Mouse (Mus musculus) limb, embryonic 14.5 days (tissue): ENCODE measurements at regions not wholly inside any gene's neighbourhood (a gene's known extent, or its start where the extent isn't known, plus 50 kb on each side); places are given as distances from the start of the nearest gene placed in this dataset.

Experiments
- ATAC-seq: fragments of 200-750 bp; cut with Nextera tagmentation; 2 replicates; pipeline ENCODE4 v1.8.0; 2017; ENCODE audit warnings: low read depth, moderate number of reproducible peaks, moderate TSS enrichment; ENCODE audit not compliant: low FRiP score
- DNase-seq: peaks from one replicate; pipeline ENCODE4 v3.0.0-alpha.2; 2015; ENCODE audit warnings: low spot score
- H3K27ac ChIP-seq: fragments of 300-500 bp; sonication (generic); replicated peaks from 2 replicates; pipeline ENCODE4 v1.5.1; 2014; ENCODE audit warnings: low read depth, mild to moderate bottlenecking, low read length, moderate library complexity, mixed read lengths
- H3K27me3 ChIP-seq: fragments of 300-500 bp; sonication (generic); 2 replicates; pipeline ENCODE4 v1.6.1; 2014; ENCODE audit warnings: low read length, mixed read lengths; ENCODE audit not compliant: control insufficient read depth, insufficient read depth
- H3K36me3 ChIP-seq: fragments of 300-500 bp; sonication (generic); 2 replicates; pipeline ENCODE4 v1.6.1; 2014; ENCODE audit warnings: mild to moderate bottlenecking, low read length, moderate library complexity, mixed read lengths; ENCODE audit not compliant: control insufficient read depth, insufficient read depth
- H3K4me1 ChIP-seq: fragments of 300-500 bp; sonication (generic); 2 replicates; pipeline ENCODE4 v1.6.1; 2014; ENCODE audit warnings: antibody characterized with exemption, low read length, mixed read lengths; ENCODE audit not compliant: control insufficient read depth, insufficient read depth
- H3K4me2 ChIP-seq: fragments of 300-500 bp; sonication (generic); replicated peaks from 2 replicates; pipeline ENCODE4 v1.6.1; 2014; ENCODE audit warnings: low read depth, mild to moderate bottlenecking, low read length, moderate library complexity; ENCODE audit not compliant: severe bottlenecking
- H3K4me3 ChIP-seq: fragments of 300-500 bp; sonication (generic); replicated peaks from 2 replicates; pipeline ENCODE4 v1.5.1; 2014; ENCODE audit warnings: low read length
- H3K9ac ChIP-seq: fragments of 300-500 bp; sonication (generic); 2 replicates; pipeline ENCODE4 v1.6.1; 2014; ENCODE audit warnings: mild to moderate bottlenecking, low read depth, low read length, moderate library complexity; ENCODE audit not compliant: severe bottlenecking
- H3K9me3 ChIP-seq: fragments of 300-500 bp; sonication (generic); 2 replicates; pipeline ENCODE4 v1.6.1; 2016; ENCODE audit warnings: low read length; ENCODE audit not compliant: control insufficient read depth
- POLR2A ChIP-seq: fragments of 200-500 bp; IDR thresholded peaks from 2 replicates; pipeline ENCODE4 v1.8.0; 2012; ENCODE audit warnings: inconsistent platforms, mild to moderate bottlenecking, moderate library complexity, borderline replicate concordance; ENCODE audit not compliant: insufficient read depth, insufficient read length; ENCODE audit errors: extremely low read depth
- WGBS: fragments of 180-500 bp; shearing (Covaris S2); extraction: QIAGEN DNeasy Blood & Tissue Kit; methylation state at CpG from one replicate; pipeline ENCODE4 v1.1.7; 2014; 5-methylcytosine and 5-hydroxymethylcytosine counted together

GRCm38 (mm10) chr6:51698244-51698643, 174.5 kb downstream of the Snx10 start:
- Histone ChIP-seq H3K4me3 (no peak overlapping the region), H3K4me1 (no peaks in the 10 kb centered on the region), H3K27ac (no peak overlapping the region), H3K36me3 (no peaks in the 10 kb centered on the region), H3K4me2 (no peak overlapping the region), H3K27me3 (no peaks in the 10 kb centered on the region), H3K9me3 (no peaks in the 10 kb centered on the region), H3K9ac (no peak overlapping the region)
- ATAC-seq (no peak), DNase-seq (no peak)
- WGBS: 58% methylated on average over 4 of the region's 4 CpGs
- no peak for TF ChIP-seq POLR2A

- H3K4me1 ChIP-seq: no peaks in the 10 kb centered on the region
- WGBS: 89% methylated on average over 11 of the region's 11 CpGs
These were observed 177.7 kb downstream of the Snx10 start for GRCm38 (mm10) chr6:51701253-51702020.

GRCm38 (mm10) chr6:51702456-51703171, 178.9 kb downstream of the Snx10 start:
- Histone ChIP-seq H3K9me3 (no peaks in the 10 kb centered on the region), H3K4me1 (no peaks in the 10 kb centered on the region), H3K9ac (no peak overlapping the region), H3K4me3 (no peak overlapping the region), H3K4me2 (no peak overlapping the region), H3K27ac (no peak overlapping the region), H3K36me3 (no peaks in the 10 kb centered on the region), H3K27me3 (no peaks in the 10 kb centered on the region)
- no peak for TF ChIP-seq POLR2A
- ATAC-seq (no peak), DNase-seq (no peak)
- 74% methylated on average over 10 of the region's 10 CpGs for WGBS

More at GRCm38 (mm10) chr6:51701253-51702020, 177.7 kb downstream of the Snx10 start:
- H3K4me2 ChIP-seq: no peak overlapping the region
- no peaks in the 10 kb centered on the region for H3K27me3 ChIP-seq
- no peak overlapping the region for H3K9ac ChIP-seq
- H3K27ac ChIP-seq: no peak overlapping the region
- no peaks in the 10 kb centered on the region for H3K36me3 ChIP-seq
- H3K9me3 ChIP-seq: no peaks in the 10 kb centered on the region
- DNase-seq (no peak), ATAC-seq (no peak)
- TF ChIP-seq POLR2A: no peak
- no peak overlapping the region for H3K4me3 ChIP-seq

- DNase-seq (no peak), ATAC-seq (no peak)
- Histone ChIP-seq H3K4me2 (no peak overlapping the region), H3K9me3 (no peaks in the 10 kb centered on the region), H3K27ac (no peak overlapping the region), H3K36me3 (no peaks in the 10 kb centered on the region), H3K4me1 (peaks cover 18% of the 10 kb centered on the region), H3K4me3 (no peak overlapping the region), H3K27me3 (no peaks in the 10 kb centered on the region), H3K9ac (no peak overlapping the region)
- no peak for TF ChIP-seq POLR2A
- 23% methylated on average over 6 of the region's 6 CpGs for WGBS
These were observed 184.3 kb downstream of the Snx10 start for GRCm38 (mm10) chr6:51708011-51708410.

GRCm38 (mm10) chr6:51708668-51709339, 185.1 kb downstream of the Snx10 start:
- H3K9ac ChIP-seq: no peak overlapping the region
- H3K4me1 ChIP-seq: peaks cover 18% of the 10 kb centered on the region
- ATAC-seq (no peak), DNase-seq (peak; percentile 14)
- no peak overlapping the region for H3K27ac ChIP-seq
- H3K4me2 ChIP-seq: no peak overlapping the region
- H3K27me3 ChIP-seq: no peaks in the 10 kb centered on the region
- no peak for TF ChIP-seq POLR2A
- 25% methylated on average over 9 of the region's 9 CpGs for WGBS
- no peaks in the 10 kb centered on the region for H3K9me3 ChIP-seq
- H3K36me3 ChIP-seq: no peaks in the 10 kb centered on the region
- H3K4me3 ChIP-seq: no peak overlapping the region
